Mouse (Mus musculus) megakaryocyte-erythroid progenitor cell, adult 5-6 weeks (primary cell): ENCODE results near the gene Brinp3. TPM values are rescaled to one million over a fixed set of nuclear protein-coding genes. Genes with fewer than 3 reads are reported as not detected.

Experiments used
- ATAC-seq: replicated peaks from 2 replicates; pipeline ENCODE4 v1.8.0; 2016; ENCODE audit warnings: mild to moderate bottlenecking, inconsistent platforms; ENCODE audit not compliant: severe bottlenecking, poor library complexity, low FRiP score, low TSS enrichment
- total RNA-seq, 2 experiments: library from RNA; stranded (forward) in 1 of 2; stranded (reverse) in 1 of 2; fragments of 200-1000, 215-1000 nt in 1 of 2; fragments of >200 nt in 1 of 2; fragmentation: Nextera tagmentation in 1 of 2; gene quantifications; 2 replicates each; pipeline ENCODE4 v1.2.3; 2014 to 2017

The Brinp3 gene
- total RNA-seq, 2 experiments from 2014 or later: not detected

GRCm38 (mm10) chr1:146783259-146783658 lies 288.7 kb downstream of the Brinp3 start:
- no peak for ATAC-seq

DNA sequence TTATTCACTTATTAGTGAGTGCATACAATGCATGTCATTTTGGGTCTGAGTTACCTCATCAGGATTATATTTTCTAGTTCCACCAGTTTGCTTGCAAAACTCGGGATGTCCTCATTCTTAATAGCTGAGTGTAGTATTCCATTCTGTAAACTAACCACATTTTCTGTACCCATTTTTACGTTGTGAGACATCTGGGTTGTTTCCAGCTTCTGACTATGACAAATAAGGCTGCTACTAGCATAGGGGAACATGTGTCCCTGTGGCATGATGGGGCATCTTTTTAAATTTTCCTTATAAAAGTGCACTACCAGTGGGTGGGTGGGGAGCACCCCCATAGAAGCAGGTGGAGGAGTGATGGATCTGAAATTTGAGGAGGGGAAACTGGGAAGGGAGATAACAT lies 292.7 kb downstream of the Brinp3 start:
- no peak for ATAC-seq

GRCm38 (mm10) chr1:146792826-146793225 lies 298.3 kb downstream of the Brinp3 start:
- ATAC-seq: no peak

DNA sequence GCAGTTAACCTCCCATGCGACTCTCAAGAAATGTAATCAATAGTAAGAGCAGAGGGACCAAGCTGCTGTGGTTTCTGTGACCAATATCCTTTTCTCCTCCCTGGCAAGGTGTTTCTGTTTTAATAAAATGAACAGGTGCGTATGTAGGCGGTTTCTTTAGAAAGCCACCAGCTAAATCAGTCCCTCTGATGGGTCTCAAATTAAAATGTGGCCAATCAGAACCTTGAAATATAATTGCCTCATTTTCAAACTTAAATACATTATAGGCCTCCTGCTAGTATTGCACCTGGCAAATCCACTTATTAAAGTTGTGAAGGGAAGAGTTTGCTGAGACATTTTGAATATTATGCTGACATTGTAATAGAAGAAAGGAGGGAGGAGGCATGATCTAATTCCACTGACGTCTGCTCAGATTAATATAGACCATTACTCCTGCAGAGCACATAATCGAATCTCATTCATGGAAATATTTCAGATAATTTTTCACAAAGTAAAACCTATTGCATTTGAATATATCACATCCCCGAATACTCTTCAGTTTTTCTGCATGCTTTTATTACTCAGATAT lies 305.5 kb downstream of the Brinp3 start:
- ATAC-seq: no peak

- ATAC-seq: no peak
Observed at GRCm38 (mm10) chr1:146801821-146802220, 307.3 kb downstream of the Brinp3 start.

- ATAC-seq: no peak
Observed at GRCm38 (mm10) chr1:146807765-146808164, 313.2 kb downstream of the Brinp3 start.

DNA sequence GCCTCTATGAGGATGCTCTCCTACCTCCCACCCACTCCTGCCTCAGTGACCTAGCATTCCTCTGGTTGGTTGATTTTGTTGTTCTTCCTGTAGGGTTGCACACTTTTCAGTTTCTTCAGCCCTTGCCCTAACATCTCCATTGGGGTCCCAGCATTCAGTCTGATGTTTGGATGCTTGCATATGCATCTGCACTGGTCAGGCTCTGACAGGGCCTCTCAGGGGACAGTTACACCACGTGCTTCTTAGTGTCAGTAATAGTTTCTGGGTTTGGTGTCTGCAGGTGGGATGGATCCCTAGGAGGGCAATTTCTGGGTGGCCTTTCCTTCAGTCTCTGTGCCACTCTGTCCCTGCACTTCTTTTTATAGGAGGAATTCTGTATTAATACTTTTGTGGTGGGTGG lies 339.3 kb downstream of the Brinp3 start:
- ATAC-seq: no peak

- ATAC-seq: no peak
Observed at GRCm38 (mm10) chr1:146844087-146844486, 349.5 kb downstream of the Brinp3 start.

DNA sequence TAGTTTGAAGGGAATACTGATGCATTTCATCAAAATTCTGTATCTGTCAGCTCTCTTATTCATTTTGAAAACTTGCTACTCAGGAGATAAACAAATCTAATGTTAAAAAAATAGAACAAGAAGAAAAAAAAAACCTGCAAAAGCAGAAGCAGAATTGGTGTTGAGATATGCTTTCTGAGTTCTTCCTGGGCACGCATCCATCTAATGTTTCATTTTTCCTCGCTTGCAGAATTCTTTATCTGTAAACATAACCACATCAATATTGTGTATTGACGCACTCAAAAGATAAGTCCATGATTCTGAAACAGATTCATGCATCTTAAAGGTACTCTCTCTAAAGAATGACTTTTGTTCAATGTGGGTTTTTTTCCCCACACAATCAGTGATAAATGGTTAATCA lies 354.3 kb downstream of the Brinp3 start:
- no peak for ATAC-seq

DNA sequence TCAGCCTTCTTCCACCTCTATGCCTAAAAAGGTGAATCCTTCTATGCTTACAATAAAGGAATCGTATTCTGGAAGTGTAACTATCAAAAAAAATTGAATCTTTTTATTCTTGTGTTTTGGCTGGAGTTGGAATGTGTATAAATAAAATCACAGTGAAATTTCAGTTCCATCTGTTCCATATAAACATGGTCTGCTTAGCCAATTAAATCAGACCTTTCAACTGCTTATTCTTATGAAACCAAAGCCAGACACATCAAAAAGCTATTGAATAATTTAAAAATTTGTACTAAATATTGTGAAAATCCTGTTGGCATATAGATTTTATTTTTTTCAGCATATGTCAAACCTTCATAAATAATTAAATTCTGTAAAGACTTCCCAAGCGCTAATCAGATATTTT lies 355.6 kb downstream of the Brinp3 start:
- no peak for ATAC-seq

GRCm38 (mm10) chr1:146898636-146899035 lies 404.1 kb downstream of the Brinp3 start:
- no peak for ATAC-seq

GRCm38 (mm10) chr1:146901691-146902090 lies 407.1 kb downstream of the Brinp3 start:
- no peak for ATAC-seq

DNA sequence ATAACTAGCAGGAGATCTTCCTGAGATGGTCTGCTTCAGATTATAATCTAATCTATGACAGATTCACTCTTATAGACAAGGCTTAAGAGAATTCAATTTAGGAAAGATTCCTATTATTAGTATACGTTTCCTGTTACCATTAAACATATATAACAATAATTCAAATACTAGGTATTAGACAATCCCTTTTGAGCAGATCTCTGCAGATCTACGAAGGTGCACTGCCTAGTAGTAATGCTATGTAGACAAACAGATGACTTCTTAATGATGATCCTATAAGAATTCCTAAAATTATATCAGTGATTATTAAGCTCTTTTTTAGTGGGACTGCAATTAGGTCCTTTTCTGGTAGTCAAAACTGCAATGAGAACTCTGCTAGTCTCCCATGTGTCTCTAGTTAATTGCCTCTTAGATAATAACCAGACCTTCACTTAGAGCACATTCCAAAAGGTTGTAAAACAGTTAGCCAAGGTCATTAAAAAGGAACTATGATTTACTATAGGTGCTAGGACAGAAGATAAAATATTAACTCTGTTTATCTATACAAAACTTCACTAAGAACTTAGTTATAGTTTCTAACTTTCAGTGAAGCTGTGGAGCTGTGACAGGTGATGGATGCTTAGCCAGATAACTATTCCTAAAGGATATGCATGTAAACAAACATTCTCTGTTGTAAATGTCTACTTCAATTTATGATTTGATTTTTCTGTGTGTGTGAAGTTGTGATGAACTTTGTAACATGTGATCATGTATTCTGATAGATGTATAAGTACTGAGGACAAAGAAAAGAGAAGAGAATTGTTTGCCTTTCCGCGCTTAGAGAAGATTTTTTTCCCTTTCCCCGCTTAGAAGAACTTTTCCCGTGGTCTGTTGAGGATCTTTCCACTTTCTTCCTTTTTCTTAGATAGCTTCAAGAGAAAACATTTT lies 445.2 kb downstream of the Brinp3 start:
- no peak for ATAC-seq
